Mouse (Mus musculus): Measurements from ENCODE around the gene Henmt1.

DNA sequence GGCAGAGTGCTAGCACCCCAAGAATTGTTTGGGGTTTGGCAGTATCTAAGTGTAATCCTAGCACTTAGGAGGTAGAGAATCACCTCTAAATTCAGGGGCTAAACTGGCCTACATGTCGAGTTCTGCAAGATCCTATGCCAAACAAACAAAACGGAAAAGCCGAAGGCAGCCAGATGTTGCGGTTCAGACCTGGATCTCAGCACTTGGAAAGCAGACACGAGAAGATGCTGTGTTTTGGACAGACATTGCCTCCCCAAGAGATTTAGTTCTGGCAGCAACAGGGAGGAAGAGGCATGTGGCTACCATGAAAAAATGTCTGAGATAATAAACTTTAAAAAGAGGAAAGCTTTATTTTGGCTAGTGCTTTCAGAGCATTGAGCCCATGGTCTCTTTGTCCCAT is 39.0 kb upstream of the Henmt1 start:
- TF ChIP-seq CTCF (IDR thresholded peaks at IDR 0.05; ENCODE audit: low read depth, low read length) (no peak), TAL1 (conservative IDR thresholded peaks at IDR 0.05; ENCODE audit: low read depth, low read length) (no peak)
